Mouse (Mus musculus): ENCODE measurements around the gene Dars. TPM values are rescaled to one million over a fixed set of nuclear protein-coding genes. Genes with fewer than 3 reads are reported as not detected.

The Dars gene
- total RNA-seq (2021): 10 to 100 TPM; 64.7 to 77.0 TPM
- long read RNA-seq, experiment 1, transcript Dars-201 (16 exons, 2,175 nt): major isoform, 48 of 54 reads
- long read RNA-seq, experiment 1, partial matches to known transcripts: 4 of 54 reads
- long read RNA-seq, experiment 1, other reads (novel, unspliced or antisense): 2 of 54 reads
- long read RNA-seq, experiment 2, transcript Dars-201 (16 exons, 2,175 nt): major isoform, 78 of 83 reads
- long read RNA-seq, experiment 2, partial matches to known transcripts: 2 of 83 reads
- long read RNA-seq, experiment 2, other reads (novel, unspliced or antisense): 2 of 83 reads

DNA sequence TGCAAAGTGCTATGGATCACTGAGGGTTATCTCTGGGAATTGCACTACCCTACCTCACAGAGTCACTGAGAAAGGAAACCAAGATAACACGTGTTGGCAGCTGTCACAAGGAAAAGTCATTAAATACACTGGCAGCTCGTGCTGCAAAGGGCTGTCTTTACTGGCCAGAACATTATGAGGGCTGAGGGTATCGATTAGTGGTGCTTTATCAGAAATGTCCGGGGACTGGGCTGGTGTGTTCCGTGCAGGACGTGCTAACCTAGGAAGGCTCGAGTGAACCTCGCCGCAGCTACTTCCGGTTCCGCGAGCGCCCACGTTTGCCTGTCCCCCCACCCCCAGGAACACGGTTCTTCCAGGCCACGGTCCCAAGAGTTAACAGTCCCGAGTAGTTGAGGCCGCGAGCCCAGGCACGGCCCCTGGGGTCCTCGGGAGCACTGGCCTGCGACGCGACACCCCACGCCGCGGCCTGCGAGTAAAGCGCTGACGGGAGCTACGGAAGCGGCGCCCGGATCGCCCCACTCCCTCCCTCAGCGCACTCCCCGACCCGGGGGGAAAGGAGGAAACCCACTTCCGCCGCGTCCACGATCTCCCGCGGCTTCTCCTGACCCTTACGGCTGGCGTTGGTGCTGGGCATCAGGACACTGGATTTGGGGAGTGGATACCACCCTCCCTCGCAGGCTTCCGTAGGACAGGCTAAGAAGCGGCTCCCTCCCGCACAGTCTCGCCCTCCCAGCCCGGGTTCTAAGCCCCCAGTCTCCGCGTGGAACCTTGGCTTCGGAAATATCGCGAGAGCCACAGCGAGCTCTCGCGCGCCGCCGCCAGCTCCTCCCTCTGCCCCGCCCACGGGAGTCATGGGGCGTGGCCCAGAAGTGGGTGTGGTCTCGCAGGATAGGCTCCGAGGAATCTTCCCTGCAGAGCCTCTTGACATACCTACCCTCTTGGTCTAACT, at the start of gene Dars:
Gene Dars (minus strand): TSS at position 785 of the 949 bp plus-strand sequence.
- DNase-seq: peak; percentile 94
- peak within 1 kb of the TSS; percentile 86 for H3K4me3 ChIP-seq
- H3K27ac ChIP-seq: peak within 1 kb of the TSS; percentile 96
- no peak for TF ChIP-seq CTCF (IDR thresholded peaks at IDR 0.05)
- intact Hi-C loops (cut with DNase I): loop anchor here (5.0 kb wide), 1 partner anchor 40 kb away; no protein-coding TSS in a partner anchor

DNA sequence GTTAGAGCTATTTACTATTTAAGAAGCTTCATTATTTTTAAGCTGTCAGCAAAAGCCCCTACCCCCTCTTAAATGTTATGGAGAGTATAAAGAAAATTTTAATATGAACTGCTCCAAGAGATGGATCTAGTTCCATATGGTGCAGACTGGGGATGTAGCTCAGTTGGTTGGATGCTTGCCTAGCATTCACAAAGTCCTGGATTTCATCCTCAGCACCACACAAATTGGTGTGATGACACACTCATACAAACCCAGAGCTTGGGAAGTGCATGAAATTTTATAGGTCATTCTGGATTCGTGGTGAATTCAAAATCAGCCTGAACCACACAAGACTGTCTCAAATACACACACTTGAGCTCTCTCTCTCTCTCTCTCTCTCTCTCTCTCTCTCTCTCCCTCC, 49.7 kb upstream of the Dars start:
- Histone ChIP-seq H3K4me3 (no peak overlapping the region), H3K27ac (no peak overlapping the region)
- DNase-seq: no peak
- TF ChIP-seq CTCF (IDR thresholded peaks at IDR 0.05): no peak
- intact Hi-C loops (cut with DNase I): no loop called here

- no peak overlapping the region for H3K4me3 ChIP-seq
- intact Hi-C loops (cut with DNase I): no loop called here
- TF ChIP-seq CTCF (IDR thresholded peaks at IDR 0.05): no peak
- DNase-seq: no peak
- no peak overlapping the region for H3K27ac ChIP-seq
These were observed 46.3 kb upstream of the Dars start for GRCm38 (mm10) chr1:128463478-128463877.

DNA sequence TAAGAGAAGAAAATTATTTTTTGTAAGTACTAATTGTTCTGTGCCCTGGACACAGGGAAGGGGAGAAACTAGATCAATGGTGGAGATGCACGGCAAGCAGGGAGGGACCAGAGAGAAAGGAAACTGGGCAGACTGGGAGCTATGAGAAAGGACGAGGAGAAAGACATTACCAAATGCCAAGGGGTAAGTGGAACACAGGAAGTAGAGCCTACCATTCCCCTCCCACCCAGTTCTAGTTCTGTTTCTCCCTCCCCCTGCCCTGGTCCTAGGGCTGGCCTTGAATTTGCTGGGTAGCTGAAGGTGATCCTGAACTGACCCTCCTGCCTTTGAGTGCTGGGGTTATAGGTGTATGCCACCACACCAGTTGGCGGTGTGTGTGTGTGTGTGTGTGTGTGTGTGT, 45.2 kb upstream of the Dars start:
- intact Hi-C loops (cut with DNase I): no loop called here
- DNase-seq: no peak
- Histone ChIP-seq H3K4me3 (no peak overlapping the region), H3K27ac (no peak overlapping the region)
- TF ChIP-seq CTCF (IDR thresholded peaks at IDR 0.05): no peak

DNA sequence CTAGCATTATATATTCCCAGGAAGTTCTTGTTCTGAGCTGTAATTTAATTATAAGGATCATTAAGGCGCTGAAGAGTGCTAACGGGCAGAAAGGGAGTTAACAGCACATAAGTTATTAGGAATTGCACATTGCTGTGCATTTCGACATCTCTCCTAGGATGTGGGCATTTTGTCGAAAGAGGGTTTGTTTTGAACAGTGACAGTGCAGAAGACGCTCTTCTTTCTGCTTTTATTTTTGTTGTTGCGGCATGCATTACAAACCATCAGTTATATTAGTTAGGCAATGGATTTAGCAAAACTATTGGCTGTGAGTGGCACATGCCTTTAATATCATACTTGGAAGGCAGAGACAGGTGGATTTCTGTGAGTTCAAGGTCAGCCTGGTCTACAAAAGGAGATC, 43.6 kb upstream of the Dars start:
- no peak for TF ChIP-seq CTCF (IDR thresholded peaks at IDR 0.05)
- no peak overlapping the region for H3K4me3 ChIP-seq
- H3K27ac ChIP-seq: no peak overlapping the region
- no peak for DNase-seq
- intact Hi-C loops (cut with DNase I): no loop called here

GRCm38 (mm10) chr1:128459439-128459838, 42.3 kb upstream of the Dars start:
- Histone ChIP-seq H3K27ac (no peak overlapping the region), H3K4me3 (no peak overlapping the region)
- no peak for DNase-seq
- intact Hi-C loops (cut with DNase I): loop anchor here (5.0 kb wide), 1 partner anchor 42 kb away; the partner anchor contains the start of gene Dars
- TF ChIP-seq CTCF (IDR thresholded peaks at IDR 0.05): no peak

GRCm38 (mm10) chr1:128459011-128459410, 41.8 kb upstream of the Dars start:
- intact Hi-C loops (cut with DNase I): loop anchor here (5.0 kb wide), 1 partner anchor 42 kb away; the partner anchor contains the start of gene Dars
- Histone ChIP-seq H3K4me3 (no peak overlapping the region), H3K27ac (no peak overlapping the region)
- TF ChIP-seq CTCF (IDR thresholded peaks at IDR 0.05): no peak
- no peak for DNase-seq

- DNase-seq: peak; percentile 38
- intact Hi-C loops (cut with DNase I): loop anchor here (5.0 kb wide), 1 partner anchor 40 kb away; the partner anchor contains the start of gene Dars
- Histone ChIP-seq H3K4me3 (peak overlapping the region; percentile 60), H3K27ac (peak overlapping the region; percentile 66)
- no peak for TF ChIP-seq CTCF (IDR thresholded peaks at IDR 0.05)
These were observed 39.8 kb upstream of the Dars start for GRCm38 (mm10) chr1:128456844-128457445.

DNA sequence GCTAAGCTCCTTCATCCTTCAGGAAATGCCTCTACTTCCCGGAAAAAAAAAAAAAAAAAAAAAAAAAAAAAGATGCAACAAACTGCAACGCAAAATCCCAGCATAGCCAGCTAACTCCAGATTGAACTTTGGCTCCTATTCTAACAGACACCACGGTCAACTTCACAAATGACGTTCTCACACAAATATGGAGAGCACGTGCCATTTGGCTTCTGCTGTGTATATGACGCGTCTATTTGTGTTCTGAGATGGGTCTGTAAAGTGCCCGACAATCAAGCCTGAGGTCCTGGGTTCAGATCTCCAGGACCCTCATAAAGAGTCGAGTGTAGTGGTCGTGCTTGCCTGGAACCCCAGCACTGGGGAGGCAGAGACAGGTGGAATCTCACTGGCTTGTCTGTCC, 39.1 kb upstream of the Dars start:
- peak overlapping the region; percentile 66 for H3K27ac ChIP-seq
- intact Hi-C loops (cut with DNase I): loop anchor here (5.0 kb wide), 1 partner anchor 39 kb away; the partner anchor contains the start of gene Dars
- no peak for TF ChIP-seq CTCF (IDR thresholded peaks at IDR 0.05)

GRCm38 (mm10) chr1:128452210-128452609, 35.0 kb upstream of the Dars start:
- no peak for TF ChIP-seq CTCF (IDR thresholded peaks at IDR 0.05)
- Histone ChIP-seq H3K27ac (no peak overlapping the region), H3K4me3 (no peak overlapping the region)
- DNase-seq: no peak
- intact Hi-C loops (cut with DNase I): no loop called here

More for the DNA sequence above, 39.1 kb upstream of the Dars start:
- H3K4me3 ChIP-seq: peak overlapping the region; percentile 60
- no peak for DNase-seq

DNA sequence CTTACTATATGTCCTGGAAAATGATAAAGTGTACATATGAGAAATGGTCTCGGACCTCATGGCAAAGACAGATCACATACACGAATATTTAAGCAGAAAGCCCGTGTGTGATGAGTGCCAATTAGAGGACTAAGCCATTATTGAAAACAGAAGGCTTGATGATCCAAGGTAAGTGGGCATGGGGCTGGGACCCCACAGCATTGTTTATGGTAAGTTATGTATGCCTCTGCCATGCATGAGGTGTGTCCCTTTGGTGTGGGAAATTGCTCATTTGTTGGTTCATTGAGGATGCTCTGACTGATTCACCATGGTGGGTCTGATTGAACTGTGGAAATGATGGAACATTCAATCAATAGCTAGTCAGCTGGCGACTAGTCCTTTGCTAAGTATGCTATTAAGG, 34.0 kb upstream of the Dars start:
- intact Hi-C loops (cut with DNase I): no loop called here
- H3K4me3 ChIP-seq: no peak overlapping the region
- no peak for TF ChIP-seq CTCF (IDR thresholded peaks at IDR 0.05)
- no peak for DNase-seq
- no peak overlapping the region for H3K27ac ChIP-seq

GRCm38 (mm10) chr1:128447206-128447902, 30.2 kb upstream of the Dars start:
- DNase-seq: no peak
- no peak for TF ChIP-seq CTCF (IDR thresholded peaks at IDR 0.05)
- intact Hi-C loops (cut with DNase I): no loop called here

More at GRCm38 (mm10) chr1:128447206-128447902, 30.2 kb upstream of the Dars start:
- Histone ChIP-seq H3K4me3 (no peak overlapping the region), H3K27ac (no peak overlapping the region)
